Mouse (Mus musculus) forebrain, postnatal 0 days (tissue): ENCODE measurements around the gene Flnb. TPM values are rescaled to one million over a fixed set of nuclear protein-coding genes. Genes with fewer than 3 reads are reported as not detected.

Experiments
- ATAC-seq: fragments of 200-750 bp; cut with Nextera tagmentation; 2 replicates; pipeline ENCODE4 v1.8.0; 2017; ENCODE audit warnings: mild to moderate bottlenecking, moderate library complexity
- DNase-seq: peaks from one replicate; pipeline ENCODE4 v3.0.0-alpha.2; 2015
- H3K27ac ChIP-seq: fragments of 300-500 bp; sonication (generic); 2 replicates; pipeline ENCODE4 v1.5.1; 2014; ENCODE audit warnings: low read depth, mild to moderate bottlenecking, antibody characterized with exemption, low read length, moderate library complexity, mixed read lengths
- H3K27me3 ChIP-seq: fragments of 300-500 bp; sonication (generic); 2 replicates; pipeline ENCODE4 v1.6.1; 2014; ENCODE audit warnings: mild to moderate bottlenecking, low read length, mixed read lengths; ENCODE audit not compliant: insufficient read depth
- H3K36me3 ChIP-seq: fragments of 300-500 bp; sonication (generic); 2 replicates; pipeline ENCODE4 v1.6.1; 2014; ENCODE audit warnings: mild to moderate bottlenecking, moderate library complexity; ENCODE audit not compliant: insufficient read depth
- H3K4me1 ChIP-seq: fragments of 300-500 bp; sonication (generic); 2 replicates; pipeline ENCODE4 v1.6.1; 2014; ENCODE audit warnings: antibody characterized with exemption; ENCODE audit not compliant: insufficient read depth
- H3K4me2 ChIP-seq: fragments of 300-500 bp; sonication (generic); 2 replicates; pipeline ENCODE4 v1.6.1; 2014; ENCODE audit warnings: low read depth, mild to moderate bottlenecking, moderate library complexity
- H3K4me3 ChIP-seq: fragments of 300-500 bp; sonication (generic); 2 replicates; pipeline ENCODE4 v1.5.1; 2014; ENCODE audit warnings: low read depth, low read length, mixed read lengths
- H3K9ac ChIP-seq: fragments of 300-500 bp; sonication (generic); 2 replicates; pipeline ENCODE4 v1.6.1; 2014; ENCODE audit warnings: mild to moderate bottlenecking
- H3K9me3 ChIP-seq: fragments of 300-500 bp; sonication (generic); 2 replicates; pipeline ENCODE4 v1.6.1; 2016; ENCODE audit warnings: low read length
- CTCF ChIP-seq: sonication (generic); IDR thresholded peaks from 2 replicates; pipeline ENCODE4 v1.5.1; 2016; ENCODE audit warnings: antibody characterized with exemption, control low read depth, low read depth
- WGBS: fragments of 180-500 bp; shearing (Covaris S2); extraction: QIAGEN DNeasy Blood & Tissue Kit; methylation state at CpG from one replicate; pipeline ENCODE4 v1.1.7; 2014; 5-methylcytosine and 5-hydroxymethylcytosine counted together
- polyA plus RNA-seq: library from polyadenylated mRNA; unstranded; fragments of >200 nt; fragmentation: Nextera tagmentation; extraction: Ambion mirVana; gene quantifications from 2 replicates; pipeline ENCODE4 v1.2.1, GENCODE M21; 2015
- total RNA-seq: library from RNA; depleted of rRNA; stranded (reverse); fragments of >200 nt; gene quantifications from 2 replicates; pipeline ENCODE4 v1.2.3, GENCODE M21; 2014

The Flnb gene
- total and polyA plus RNA-seq, 2 experiments from 2014 or later, result 2.3 to 22.5 TPM

- Histone ChIP-seq H3K4me3 (no peak overlapping the region), H3K4me2 (no peak overlapping the region), H3K27me3 (no peaks in the 10 kb centered on the region), H3K36me3 (peaks cover 42% of the 10 kb centered on the region), H3K27ac (no peak overlapping the region), H3K4me1 (no peaks in the 10 kb centered on the region), H3K9ac (no peak overlapping the region), H3K9me3 (no peaks in the 10 kb centered on the region)
- DNase-seq (no peak), ATAC-seq (peak; percentile 64)
- WGBS, result 52% methylated on average over 7 of the region's 7 CpGs
- no peak for TF ChIP-seq CTCF
Measured at GRCm38 (mm10) chr14:7943101-7943800, 125.5 kb downstream of the Flnb start.

GRCm38 (mm10) chr14:7943801-7944135, 126.0 kb downstream of the Flnb start:
- Histone ChIP-seq H3K36me3 (peaks cover 47% of the 10 kb centered on the region), H3K9me3 (no peaks in the 10 kb centered on the region), H3K4me2 (no peak overlapping the region), H3K4me1 (no peaks in the 10 kb centered on the region), H3K27me3 (no peaks in the 10 kb centered on the region), H3K27ac (no peak overlapping the region), H3K4me3 (no peak overlapping the region), H3K9ac (no peak overlapping the region)
- DNase-seq (no peak), ATAC-seq (no peak)
- no peak for TF ChIP-seq CTCF
- 47% methylated on average over 3 of the region's 3 CpGs for WGBS

- no peak overlapping the region for H3K9ac ChIP-seq
- ATAC-seq (no peak), DNase-seq (no peak)
- no peak overlapping the region for H3K27ac ChIP-seq
- no peak overlapping the region for H3K4me2 ChIP-seq
- H3K4me3 ChIP-seq, result no peak overlapping the region
- WGBS, result 53% methylated on average over 8 of the region's 8 CpGs
- no peak for TF ChIP-seq CTCF
- H3K4me1 ChIP-seq, result no peaks in the 10 kb centered on the region
- no peaks in the 10 kb centered on the region for H3K9me3 ChIP-seq
- no peaks in the 10 kb centered on the region for H3K27me3 ChIP-seq
- peaks cover 51% of the 10 kb centered on the region for H3K36me3 ChIP-seq
Measured at GRCm38 (mm10) chr14:7944349-7945039, 126.7 kb downstream of the Flnb start.

GRCm38 (mm10) chr14:7945261-7945660, 127.5 kb downstream of the Flnb start:
- H3K9me3 ChIP-seq, result no peaks in the 10 kb centered on the region
- no peak for TF ChIP-seq CTCF
- WGBS, result 78% methylated on average over 5 of the region's 5 CpGs
- H3K9ac ChIP-seq, result no peak overlapping the region
- no peak overlapping the region for H3K4me2 ChIP-seq
- H3K27me3 ChIP-seq, result no peaks in the 10 kb centered on the region
- ATAC-seq, result no peak
- H3K36me3 ChIP-seq, result peaks cover 51% of the 10 kb centered on the region
- H3K4me3 ChIP-seq, result no peak overlapping the region
- no peaks in the 10 kb centered on the region for H3K4me1 ChIP-seq
- no peak overlapping the region for H3K27ac ChIP-seq
- DNase-seq, result no peak

- peaks cover 36% of the 10 kb centered on the region for H3K36me3 ChIP-seq
- DNase-seq (no peak), ATAC-seq (no peak)
- H3K9ac ChIP-seq, result no peak overlapping the region
- 95% methylated on average over 9 of the region's 9 CpGs for WGBS
- no peaks in the 10 kb centered on the region for H3K4me1 ChIP-seq
- H3K9me3 ChIP-seq, result no peaks in the 10 kb centered on the region
- TF ChIP-seq CTCF, result no peak
- no peaks in the 10 kb centered on the region for H3K27me3 ChIP-seq
- H3K27ac ChIP-seq, result no peak overlapping the region
- no peak overlapping the region for H3K4me3 ChIP-seq
- H3K4me2 ChIP-seq, result no peak overlapping the region
Measured at GRCm38 (mm10) chr14:7951234-7951633, 133.5 kb downstream of the Flnb start.

- no peak overlapping the region for H3K27ac ChIP-seq
- no peak for ATAC-seq
- no peak for DNase-seq
Measured at GRCm38 (mm10) chr14:7952610-7953254, 135.0 kb downstream of the Flnb start.

GRCm38 (mm10) chr14:7954071-7954471, 136.3 kb downstream of the Flnb start:
- no peak overlapping the region for H3K4me3 ChIP-seq
- no peak overlapping the region for H3K4me2 ChIP-seq
- no peak overlapping the region for H3K9ac ChIP-seq
- no peak overlapping the region for H3K27ac ChIP-seq
- WGBS, result 31% methylated on average over 6 of the region's 6 CpGs
- peaks cover 24% of the 10 kb centered on the region for H3K36me3 ChIP-seq
- no peaks in the 10 kb centered on the region; the same call in 1 of the 2 replicates for H3K4me1 ChIP-seq
- ATAC-seq (no peak), DNase-seq (no peak)
- H3K27me3 ChIP-seq, result no peaks in the 10 kb centered on the region
- H3K9me3 ChIP-seq, result no peaks in the 10 kb centered on the region
- no peak for TF ChIP-seq CTCF

More at GRCm38 (mm10) chr14:7952610-7953254, 135.0 kb downstream of the Flnb start:
- Histone ChIP-seq H3K9me3 (no peaks in the 10 kb centered on the region), H3K4me1 (no peaks in the 10 kb centered on the region; the same call in 1 of the 2 replicates), H3K4me2 (no peak overlapping the region), H3K4me3 (no peak overlapping the region), H3K9ac (no peak overlapping the region), H3K36me3 (peaks cover 36% of the 10 kb centered on the region), H3K27me3 (no peaks in the 10 kb centered on the region)
- WGBS, result 31% methylated on average over 12 of the region's 12 CpGs
- no peak for TF ChIP-seq CTCF
